7 mouse cellular contexts compared by ENCODE assay signal in genomic region chr2:172977409-172978130, GRCm38 (mm10). TPM values are rescaled to one million over a fixed set of nuclear protein-coding genes. Genes with fewer than 3 reads are reported as not detected.
DNase-seq lines count a peak whose midpoint lies in the region; ATAC-seq and TF ChIP-seq lines count a peak whose summit lies in the region.

Spo11 (plus strand) TSS chr2:172977700.

- no peak for TF ChIP-seq EP300 in liver, postnatal 0 days (IDR thresholded peaks at IDR 0.05; ENCODE audit: low read depth)

- peak within 1 kb of the TSS; percentile 37; the same call in 1 of the 2 replicates for H3K9ac ChIP-seq in forebrain, embryonic 14.5 days (ENCODE audit: low read length)
- peak within 1 kb of the TSS; percentile 26 for H3K9ac ChIP-seq in liver, postnatal 0 days (replicated peaks)
- peak within 1 kb of the TSS; percentile 49 for H3K9ac ChIP-seq in stomach, embryonic 16.5 days (ENCODE audit: low read length)

- TF ChIP-seq CTCF in liver, postnatal 0 days (IDR thresholded peaks at IDR 0.05; ENCODE audit: low read depth) = no peak
- TF ChIP-seq CTCF in layer of hippocampus, adult 2 months (conservative IDR thresholded peaks at IDR 0.05) = no peak

- intact Hi-C loops in left cerebral cortex, postnatal 14 days (cut with DNase I) = no loop called here

- H3K4me2 ChIP-seq in forebrain, embryonic 14.5 days (ENCODE audit: low read length) = peak within 1 kb of the TSS; percentile 32
- peak within 1 kb of the TSS; percentile 38; the same call in 1 of the 2 replicates for H3K4me2 ChIP-seq in liver, postnatal 0 days (ENCODE audit: low read depth, low read length)
- peak within 1 kb of the TSS; percentile 36 for H3K4me2 ChIP-seq in stomach, embryonic 16.5 days (ENCODE audit: low read depth, low read length)

- H3K27me3 ChIP-seq in forebrain, embryonic 14.5 days (replicated peaks; ENCODE audit: control insufficient read depth, insufficient read depth, low read length) = no peaks in the 10 kb centered on the region
- no peaks in the 10 kb centered on the region for H3K27me3 ChIP-seq in liver, postnatal 0 days (ENCODE audit: insufficient read depth, low read length)
- no peaks in the 10 kb centered on the region for H3K27me3 ChIP-seq in stomach, embryonic 16.5 days (ENCODE audit: control insufficient read depth, insufficient read depth, low read length)

- ATAC-seq in CD4-positive, CD25-positive, alpha-beta regulatory T cell, adult 4 months = peak; percentile 75
- ATAC-seq in forebrain, embryonic 14.5 days = peak; percentile 44; the same call in 1 of the 2 replicates
- peak; percentile 54 for ATAC-seq in liver, postnatal 0 days
- ATAC-seq in stomach, embryonic 16.5 days (ENCODE audit: insufficient read depth, low FRiP score) = no peak

- DNase-seq in B cell, adult 2 months = peak; percentile 65 to 71
- peak; percentile 46 for DNase-seq in forebrain, embryonic 14.5 days (ENCODE audit: low spot score)
- DNase-seq in liver, postnatal 0 days = peak; percentile 44
- DNase-seq in left cerebral cortex, postnatal 14 days (ENCODE audit: low spot score in 2 of 2) = no peak
- DNase-seq in layer of hippocampus, adult 2 months (ENCODE audit: low spot score in 2 of 2) = no peak

- peaks cover 8% of the 10 kb centered on the region for H3K4me1 ChIP-seq in forebrain, embryonic 14.5 days (ENCODE audit: control insufficient read depth, insufficient read depth, low read length)
- H3K4me1 ChIP-seq in liver, postnatal 0 days (ENCODE audit: insufficient read depth) = peaks cover 10% of the 10 kb centered on the region; the same call in 1 of the 2 replicates
- H3K4me1 ChIP-seq in stomach, embryonic 16.5 days (ENCODE audit: control insufficient read depth, insufficient read depth, low read length) = peaks cover 9% of the 10 kb centered on the region; the same call in 1 of the 2 replicates

- WGBS in forebrain, embryonic 14.5 days = 9% methylated on average over 14 of the region's 14 CpGs
- 20% methylated on average over 13 of the region's 14 CpGs for WGBS in liver, postnatal 0 days (ENCODE audit: insufficient replicate concordance)
- 24% methylated on average over 14 of the region's 14 CpGs for WGBS in stomach, embryonic 16.5 days

- no peaks in the 10 kb centered on the region for H3K9me3 ChIP-seq in forebrain, embryonic 14.5 days (replicated peaks; ENCODE audit: control insufficient read depth, low read length)
- H3K9me3 ChIP-seq in liver, postnatal 0 days (ENCODE audit: low read length) = no peaks in the 10 kb centered on the region
- no peaks in the 10 kb centered on the region for H3K9me3 ChIP-seq in stomach, embryonic 16.5 days (replicated peaks; ENCODE audit: control insufficient read depth, low read length)

- no peaks in the 10 kb centered on the region for H3K36me3 ChIP-seq in forebrain, embryonic 14.5 days (ENCODE audit: control insufficient read depth, insufficient read depth, low read length)
- no peaks in the 10 kb centered on the region for H3K36me3 ChIP-seq in liver, postnatal 0 days (replicated peaks; ENCODE audit: insufficient read depth, low read length)
- no peaks in the 10 kb centered on the region for H3K36me3 ChIP-seq in stomach, embryonic 16.5 days (ENCODE audit: control insufficient read depth, insufficient read depth, low read length)

- H3K4me3 ChIP-seq in forebrain, embryonic 14.5 days (ENCODE audit: low read depth, low read length) = no peak within 1 kb of the TSS
- H3K4me3 ChIP-seq in liver, postnatal 0 days (ENCODE audit: low read depth, low read length) = no peak within 1 kb of the TSS
- peak within 1 kb of the TSS; percentile 8; the same call in 1 of the 2 replicates for H3K4me3 ChIP-seq in stomach, embryonic 16.5 days (replicated peaks; ENCODE audit: low read length)
- H3K4me3 ChIP-seq in layer of hippocampus, adult 2 months = no peak within 1 kb of the TSS

- H3K27ac ChIP-seq in forebrain, embryonic 14.5 days (ENCODE audit: low read depth, low read length) = no peak within 1 kb of the TSS
- peak within 1 kb of the TSS; percentile 62; the same call in 1 of the 2 replicates for H3K27ac ChIP-seq in liver, postnatal 0 days (ENCODE audit: low read depth)
- H3K27ac ChIP-seq in stomach, embryonic 16.5 days (ENCODE audit: low read length) = peak within 1 kb of the TSS; percentile 58
- no peak within 1 kb of the TSS for H3K27ac ChIP-seq in layer of hippocampus, adult 2 months

RNA-seq across cellular contexts. Expression of gene Spo11, which starts in this region (rescaled TPM):
- 1 to 10 TPM; 3.3 to 3.8 TPM for polyA plus RNA-seq in CD4-positive, CD25-positive, alpha-beta regulatory T cell, adult 4 months (2017; shearing (Covaris generic))
- 0.95 and 1.5 TPM in 2 replicates for polyA plus RNA-seq in forebrain, embryonic 14.5 days (2014; fragmentation: Nextera tagmentation; extraction: Ambion mirVana)
- 0.07 and 0.09 TPM in 2 replicates for polyA plus RNA-seq in liver, postnatal 0 days (2015; fragmentation: Nextera tagmentation; extraction: Ambion mirVana)
- 0.44 and 0.86 TPM in 2 replicates for polyA plus RNA-seq in stomach, embryonic 16.5 days (2015; fragmentation: Nextera tagmentation; extraction: Ambion mirVana)
- under 1 TPM; 0.23 to 0.44 TPM for total RNA-seq in left cerebral cortex, postnatal 14 days (2021)
- total RNA-seq in layer of hippocampus, adult 2 months (2021) = under 1 TPM in 1 of 2 experiments, not detected in 1; 0.29 TPM

Comparison
In these comparisons a context has a peak if more than half of its experiments do, and no peak if none do; other contexts are left out.
1. Peak in DNase-seq, ATAC-seq, H3K27ac ChIP-seq, H3K9ac ChIP-seq and H3K4me2 ChIP-seq in liver, postnatal 0 days; RNA of the gene not detected or under 1 TPM.
2. DNase-seq: peak in B cell, adult 2 months (2 of 2) and forebrain, embryonic 14.5 days (single experiment); none in left cerebral cortex, postnatal 14 days (0 of 2) and layer of hippocampus, adult 2 months (0 of 2).
3. Peak in every context shown above with its lines, with median percentiles within 50 percentile points of each other: H3K4me2 ChIP-seq and H3K9ac ChIP-seq.